Mouse (Mus musculus) cerebellum, adult 9-10 months (tissue): ENCODE measurements around the gene Dbh.

Experiments
- DNase-seq: peaks from one replicate; pipeline ENCODE4 v3.0.0; 2022

Dbh gene

DNA sequence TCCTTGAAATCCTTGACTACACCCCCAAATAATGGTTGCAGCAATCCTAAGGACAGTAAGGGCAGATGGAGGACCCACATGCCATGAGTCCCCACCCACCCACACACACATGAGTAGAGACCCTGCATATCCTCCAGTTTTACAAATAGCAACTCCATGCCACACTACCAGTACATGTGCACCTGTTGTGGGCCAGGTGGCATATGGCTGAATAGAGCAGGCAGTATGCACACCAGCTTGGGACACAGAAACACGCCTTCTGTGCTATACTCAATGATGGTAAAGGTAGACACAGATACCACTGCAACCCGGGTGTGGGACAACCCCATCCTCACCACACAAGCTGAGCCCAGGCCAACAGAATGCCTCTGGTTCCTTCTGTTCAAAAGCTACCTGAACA, 1.0 kb downstream of the Dbh start:
- no peak for DNase-seq

DNA sequence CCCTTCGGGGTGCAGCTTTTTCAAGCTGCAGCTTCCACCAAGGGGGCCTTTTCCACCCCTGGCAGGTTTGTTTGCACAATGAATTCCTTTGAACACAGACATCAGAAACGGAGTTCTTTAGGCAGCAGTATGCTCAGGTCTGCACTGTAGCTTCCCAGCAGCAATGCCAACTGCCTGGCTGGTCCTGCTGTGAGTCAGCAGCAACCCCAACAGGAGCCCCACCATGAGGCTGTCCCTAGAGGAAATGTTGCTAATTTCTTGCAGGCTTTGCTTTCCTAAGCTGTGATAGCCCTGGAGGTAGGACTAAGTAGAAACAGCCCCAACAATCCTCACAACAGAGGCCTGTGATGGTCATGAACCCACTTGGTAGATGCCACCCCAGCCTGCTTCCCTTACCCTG, 2.0 kb downstream of the Dbh start:
- DNase-seq: no peak

DNA sequence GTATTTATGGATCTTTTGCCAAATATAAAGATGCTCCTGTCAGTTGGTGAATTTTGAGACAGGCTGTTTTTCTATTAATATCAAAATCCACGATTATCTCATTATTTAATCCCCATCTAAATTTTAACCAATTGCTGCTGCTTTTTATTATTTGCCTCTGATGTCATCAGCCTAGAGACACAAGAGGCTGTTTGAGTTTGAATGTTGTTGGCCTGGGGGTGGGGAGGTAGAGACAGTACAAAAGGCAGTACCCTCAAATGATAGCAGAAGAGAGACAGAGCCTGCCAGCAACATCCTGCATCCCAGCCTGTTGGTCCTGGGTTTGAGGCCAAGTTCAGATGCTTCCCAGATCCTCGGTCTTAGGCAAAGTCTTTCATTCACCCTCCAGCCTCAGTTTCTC, 9.2 kb downstream of the Dbh start:
- DNase-seq: no peak

DNA sequence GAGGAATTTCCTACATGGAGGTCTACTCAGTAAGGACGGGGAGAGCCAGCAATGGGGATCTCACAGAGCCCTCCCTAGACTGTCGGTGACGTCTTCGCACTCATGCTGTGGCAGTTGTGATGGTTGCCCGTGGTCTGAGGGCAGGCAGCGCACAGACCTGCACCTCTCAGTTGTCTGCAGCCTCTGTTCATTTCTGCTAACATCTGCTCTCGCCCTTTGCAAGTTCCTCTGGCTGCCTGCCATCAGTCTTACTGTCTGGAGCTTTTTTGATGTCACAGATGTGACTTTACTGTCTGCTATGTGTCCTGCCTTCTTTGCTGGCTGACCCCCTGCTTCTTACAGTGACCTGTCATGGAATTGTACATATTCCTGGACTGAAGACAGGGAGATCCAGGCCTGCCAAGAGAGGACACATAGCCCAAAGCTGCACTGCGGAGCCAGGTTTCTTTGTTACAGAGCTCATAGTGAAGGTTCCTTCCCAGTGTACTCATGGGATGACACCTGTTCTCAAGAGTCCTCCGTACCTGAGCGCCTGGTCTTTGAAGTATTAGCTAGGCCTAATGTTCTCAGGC, 10.7 kb downstream of the Dbh start:
- no peak for DNase-seq

DNA sequence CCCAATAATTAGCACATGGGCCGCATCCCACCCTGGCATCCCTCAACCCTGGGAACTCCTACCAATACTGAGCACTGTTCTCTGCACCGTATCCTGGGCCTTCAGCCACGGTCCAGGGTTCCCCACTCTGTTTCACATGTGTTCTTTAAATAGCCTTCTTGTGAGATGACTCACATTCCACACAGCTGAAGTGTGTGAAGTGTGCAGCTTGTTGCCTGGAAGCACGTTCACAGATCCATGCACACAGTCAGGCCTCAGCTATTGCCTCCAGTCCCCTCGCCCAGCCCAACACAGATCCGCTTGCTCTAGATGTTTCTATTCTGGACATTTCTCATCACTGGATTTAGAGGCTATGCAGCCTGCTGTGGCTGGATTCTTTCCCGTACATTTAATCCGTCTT, 14.1 kb downstream of the Dbh start:
- no peak for DNase-seq

DNA sequence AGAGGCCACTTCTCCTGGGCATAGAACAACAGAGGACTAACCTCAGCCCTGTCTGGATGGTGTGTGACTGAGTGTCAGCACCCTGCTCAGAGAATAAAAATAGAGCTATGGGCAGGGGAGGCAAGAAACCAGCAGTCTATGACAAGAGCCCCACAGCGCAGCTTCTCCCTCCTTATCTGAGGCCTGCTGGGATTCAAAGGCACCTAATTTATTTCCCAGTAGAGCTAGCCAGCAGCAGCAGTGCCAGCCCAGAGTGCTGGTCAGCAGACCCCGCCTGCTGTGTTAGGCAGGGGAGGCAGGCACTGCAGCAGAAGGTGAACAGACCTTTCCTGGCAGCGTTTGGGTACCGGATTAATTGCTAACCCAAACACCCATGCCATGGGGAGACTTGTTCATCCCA, 16.9 kb downstream of the Dbh start:
- DNase-seq: peak; percentile 46

DNA sequence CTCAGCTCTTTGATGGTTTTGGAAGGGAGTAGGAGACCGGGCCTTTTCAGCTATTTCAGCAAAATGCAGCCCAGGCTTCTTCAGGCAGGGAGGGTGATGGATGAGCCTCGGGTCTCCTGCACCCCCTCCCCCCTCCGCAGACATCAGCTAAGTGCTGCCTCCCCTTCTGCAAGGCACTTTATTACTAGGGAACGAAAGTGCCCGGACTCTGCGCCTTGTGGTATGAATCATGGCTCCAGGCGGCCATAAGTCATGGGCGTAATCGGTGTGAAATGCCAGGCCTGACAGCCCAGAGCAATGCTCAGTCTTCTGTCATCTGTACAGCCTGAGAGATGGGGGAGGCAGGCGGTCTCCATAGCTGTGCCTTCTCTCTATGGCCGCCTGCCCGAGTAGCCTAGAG, 18.7 kb downstream of the Dbh start:
- DNase-seq: no peak

DNA sequence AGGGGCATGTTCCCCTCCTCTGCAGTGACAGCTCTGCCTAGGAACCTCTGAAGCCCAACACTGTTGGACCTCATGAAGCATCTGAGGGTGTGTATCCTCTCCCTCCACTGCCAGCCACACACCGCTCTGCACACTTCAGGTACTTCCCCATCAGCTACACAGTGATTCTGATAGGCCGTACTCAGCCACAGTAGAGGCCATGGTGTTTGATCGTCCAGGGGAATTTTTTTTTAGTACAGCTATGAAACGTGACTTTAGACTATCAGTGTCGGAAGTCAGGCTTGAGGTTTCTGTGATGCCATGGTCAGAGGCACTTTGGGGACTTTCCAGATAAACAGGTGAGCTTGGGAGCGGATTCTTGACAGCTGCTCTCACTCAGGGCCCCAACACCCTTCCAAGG, 22.5 kb downstream of the Dbh start:
- no peak for DNase-seq

DNA sequence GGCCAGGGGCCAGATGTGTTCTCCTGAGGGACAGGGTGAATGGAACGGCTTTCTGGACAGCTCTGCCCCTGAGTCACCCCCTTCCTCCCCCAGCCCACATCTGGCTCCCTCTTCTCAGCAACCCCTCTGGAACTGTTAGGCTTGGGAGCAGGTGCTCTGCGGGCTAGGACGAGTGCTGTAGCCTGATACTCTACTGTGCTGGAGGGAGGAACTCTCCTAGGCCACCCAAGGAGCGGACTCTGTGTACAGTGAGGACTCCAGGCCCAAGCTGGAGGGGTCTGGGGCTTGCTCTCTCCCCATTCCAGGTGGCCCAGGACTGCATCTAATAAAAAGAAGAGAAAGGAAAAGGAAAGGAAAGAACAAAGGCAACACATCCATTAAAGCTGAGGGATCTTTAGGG, 25.0 kb downstream of the Dbh start:
- DNase-seq: no peak

DNA sequence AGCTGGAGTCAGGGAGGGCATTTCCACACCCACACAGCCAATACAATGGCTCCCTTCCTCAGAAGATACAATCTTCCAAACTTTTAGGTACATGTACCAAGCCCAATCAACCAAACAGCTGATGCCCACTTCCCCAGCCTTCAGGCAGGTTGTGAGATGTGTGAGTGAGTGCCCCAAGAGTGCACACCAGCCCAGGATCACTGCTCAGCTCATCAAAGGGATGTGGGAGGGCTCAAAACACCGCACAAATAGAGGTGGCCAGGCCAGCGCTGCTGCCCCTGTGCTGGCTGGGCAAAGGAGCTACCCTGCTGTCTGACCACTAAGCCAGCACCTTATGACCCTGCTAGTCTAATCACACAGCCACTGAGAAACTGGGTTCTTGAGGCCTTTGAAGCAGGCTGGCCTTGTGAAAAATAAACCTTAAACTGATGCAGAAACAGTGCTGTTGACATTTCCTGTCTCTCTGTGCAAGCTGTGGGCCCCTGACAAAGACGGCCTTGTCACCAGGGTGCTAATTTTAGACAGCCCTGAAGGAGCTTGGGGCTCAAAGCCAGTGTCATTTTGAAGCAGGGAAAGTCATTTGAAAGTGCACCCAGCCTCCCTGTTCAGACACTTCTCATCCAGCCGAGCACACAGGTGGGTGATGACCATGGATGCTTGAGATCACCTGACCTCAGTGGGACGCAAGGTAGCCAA, 33.7 kb downstream of the Dbh start:
- DNase-seq: no peak

DNA sequence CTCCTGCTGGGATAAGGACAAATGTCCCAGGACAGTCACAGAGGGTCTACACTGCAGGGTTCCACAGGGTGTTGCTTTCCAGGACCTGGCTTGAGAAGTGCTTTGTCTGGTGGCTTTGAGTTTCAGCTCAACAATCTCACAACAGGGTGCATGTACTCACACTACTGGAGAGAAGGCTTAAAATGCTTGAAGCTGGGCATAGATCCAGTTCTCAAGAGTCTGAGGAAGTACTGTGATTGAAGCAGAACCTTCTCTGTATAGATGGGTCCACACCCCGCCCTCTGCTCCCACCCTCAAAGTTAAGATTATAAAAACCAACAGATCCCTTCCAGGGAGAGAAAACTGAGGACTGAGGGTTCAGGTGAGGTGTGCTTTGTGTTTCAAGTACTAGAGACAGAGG, 35.6 kb downstream of the Dbh start:
- no peak for DNase-seq

DNA sequence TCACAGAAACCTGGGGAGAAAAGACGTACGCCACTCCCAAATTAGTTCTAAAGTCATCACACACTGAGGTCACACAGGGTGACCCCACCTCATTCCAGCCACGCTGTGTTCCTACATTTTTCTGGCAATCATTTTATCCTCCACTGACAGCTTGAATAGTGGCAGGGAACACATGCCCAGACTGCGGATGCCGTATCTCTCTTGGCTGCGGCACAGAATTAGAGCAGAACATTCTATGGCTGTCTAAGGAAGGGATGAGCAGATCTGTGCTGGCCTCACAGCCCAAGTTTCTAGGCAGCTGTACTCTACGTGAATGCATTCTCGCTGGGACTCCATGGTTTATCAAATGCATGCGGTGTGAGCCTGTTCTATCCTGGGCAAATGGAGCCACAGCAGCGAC, 40.6 kb downstream of the Dbh start:
- peak; percentile 64 for DNase-seq

DNA sequence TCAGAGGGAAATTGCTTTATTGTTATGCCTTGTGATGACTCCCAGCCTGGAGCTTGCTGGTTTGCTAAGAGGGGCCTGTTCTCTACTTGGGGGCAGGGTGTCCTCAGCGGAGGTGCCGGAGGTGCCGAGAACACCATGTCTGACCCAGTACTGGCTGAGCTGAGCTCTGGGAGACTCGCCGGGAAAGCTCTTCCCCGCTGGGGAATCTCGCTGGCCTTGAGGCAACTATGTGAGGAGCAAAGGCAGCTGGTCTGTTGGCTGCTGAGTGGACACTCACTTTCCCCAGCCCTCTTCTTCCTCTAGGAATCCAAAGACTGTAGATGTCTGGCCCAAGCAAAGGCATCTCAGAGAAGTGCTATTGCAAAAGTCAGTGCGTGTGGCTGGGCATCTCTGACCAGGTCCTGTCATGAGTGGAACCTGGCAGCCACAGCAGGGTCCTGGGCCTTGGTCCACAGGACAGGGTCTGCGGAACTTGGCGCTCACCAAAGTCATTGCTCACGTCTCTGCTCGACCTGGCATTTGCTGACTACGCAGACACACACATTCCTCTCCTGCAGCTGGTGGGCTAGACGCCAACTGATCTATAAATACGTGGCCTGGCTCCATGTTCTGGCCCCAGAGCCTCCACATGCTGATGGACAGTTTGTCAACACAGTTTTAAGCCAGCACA, 41.2 kb downstream of the Dbh start:
- no peak for DNase-seq

DNA sequence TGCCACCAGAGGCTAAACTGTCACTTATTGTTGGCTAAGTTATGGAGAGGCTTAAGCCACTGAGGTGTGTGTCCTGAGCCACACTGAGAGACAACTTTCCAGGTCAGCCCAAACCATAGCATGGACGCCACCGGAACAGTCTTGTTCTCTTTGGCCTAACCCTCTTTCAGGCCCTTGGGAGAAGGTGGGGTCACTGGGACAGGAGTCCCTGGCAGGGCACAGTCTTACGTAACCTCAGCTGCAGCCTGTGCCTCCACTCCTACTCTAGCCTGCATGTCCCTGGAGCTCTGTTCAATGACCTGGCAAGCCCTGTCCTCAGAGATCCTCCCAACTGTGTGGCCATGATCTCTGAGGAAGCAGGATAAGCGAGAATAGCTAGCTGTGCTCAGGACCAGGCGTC, 42.1 kb downstream of the Dbh start:
- DNase-seq: no peak

DNA sequence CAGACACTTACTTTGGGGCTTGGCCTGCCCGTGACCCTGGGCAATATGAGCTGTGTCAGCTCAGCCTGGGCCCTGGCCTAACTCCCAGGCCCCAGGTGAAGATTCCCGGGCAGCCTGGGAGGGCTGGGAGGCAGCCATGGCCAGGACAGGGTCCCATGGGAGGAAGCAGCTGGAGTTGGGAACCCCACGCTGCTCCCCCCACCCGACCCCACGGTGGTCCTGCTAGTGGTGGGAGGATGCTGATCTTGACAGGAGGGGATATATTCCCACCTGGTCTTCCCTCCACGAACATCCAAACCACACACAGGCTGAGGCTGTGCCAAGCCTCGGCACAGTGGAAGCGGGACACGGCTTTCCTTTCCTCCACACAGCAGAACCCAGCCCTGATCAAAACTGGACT, 44.3 kb downstream of the Dbh start:
- no peak for DNase-seq

DNA sequence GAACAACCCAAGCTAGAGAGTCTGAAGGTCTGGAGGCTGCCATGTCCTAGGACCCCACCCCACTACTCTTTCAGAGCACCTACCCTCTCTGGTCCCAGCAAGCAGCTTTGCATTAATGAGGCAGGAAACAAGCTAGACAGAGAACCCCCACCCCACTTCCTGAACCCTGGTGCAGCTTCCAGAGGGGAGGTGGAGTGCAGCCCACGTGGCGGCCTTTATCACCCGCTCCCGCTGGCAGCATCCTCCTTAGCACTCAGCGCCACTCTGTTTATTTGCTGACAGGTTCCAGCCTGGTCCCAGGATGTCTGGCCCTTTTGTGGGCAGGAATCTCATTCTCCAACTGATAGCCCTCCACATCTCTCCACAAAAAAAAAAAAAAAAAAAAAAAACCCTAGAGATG, 44.8 kb downstream of the Dbh start:
- no peak for DNase-seq

DNA sequence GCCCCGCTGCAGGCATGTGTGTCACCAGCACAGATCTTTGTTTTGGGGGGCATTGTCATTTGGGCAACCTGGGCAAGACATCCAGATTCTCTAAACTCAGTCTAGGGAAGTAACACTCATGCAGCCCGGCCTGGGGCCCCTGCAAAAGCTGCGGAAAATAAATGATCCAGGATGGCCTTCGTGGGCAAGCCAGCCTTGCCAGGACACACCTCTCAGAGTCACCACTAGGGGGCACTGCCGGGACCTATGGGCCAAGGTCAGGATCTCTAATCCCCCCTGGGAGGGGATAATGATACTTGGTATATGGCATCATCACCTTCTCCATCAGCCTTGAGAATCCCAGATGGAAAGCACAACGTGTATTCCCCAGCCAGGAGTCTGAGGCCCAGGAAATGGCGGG, 45.2 kb downstream of the Dbh start:
- DNase-seq: peak; percentile 65

DNA sequence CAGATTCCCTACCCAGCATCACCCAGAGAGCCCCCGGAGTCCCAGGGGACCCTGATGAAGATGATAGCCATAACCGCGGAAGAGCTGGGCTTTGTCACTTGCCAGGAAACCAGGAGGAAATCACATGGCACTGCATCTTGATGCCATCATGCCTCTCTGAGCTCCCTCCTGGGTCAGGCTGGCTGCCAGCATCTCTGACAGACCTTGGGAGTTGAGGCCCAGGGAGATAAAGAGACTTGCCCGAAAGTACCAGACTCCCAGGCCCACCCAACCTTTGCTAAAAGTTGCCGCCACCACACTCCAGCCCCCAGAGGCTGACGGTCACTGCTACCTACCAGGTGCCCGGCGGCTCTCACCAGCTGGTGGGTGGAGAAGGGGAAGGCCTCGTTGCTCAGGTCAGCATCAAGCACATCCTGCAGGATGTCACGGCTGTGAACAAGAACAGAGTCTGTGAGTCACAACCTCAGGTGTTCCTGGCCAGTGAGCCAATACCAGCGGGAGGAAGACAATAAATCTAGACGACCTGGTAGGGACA, 45.7 kb downstream of the Dbh start:
- peak; percentile 76 for DNase-seq

DNA sequence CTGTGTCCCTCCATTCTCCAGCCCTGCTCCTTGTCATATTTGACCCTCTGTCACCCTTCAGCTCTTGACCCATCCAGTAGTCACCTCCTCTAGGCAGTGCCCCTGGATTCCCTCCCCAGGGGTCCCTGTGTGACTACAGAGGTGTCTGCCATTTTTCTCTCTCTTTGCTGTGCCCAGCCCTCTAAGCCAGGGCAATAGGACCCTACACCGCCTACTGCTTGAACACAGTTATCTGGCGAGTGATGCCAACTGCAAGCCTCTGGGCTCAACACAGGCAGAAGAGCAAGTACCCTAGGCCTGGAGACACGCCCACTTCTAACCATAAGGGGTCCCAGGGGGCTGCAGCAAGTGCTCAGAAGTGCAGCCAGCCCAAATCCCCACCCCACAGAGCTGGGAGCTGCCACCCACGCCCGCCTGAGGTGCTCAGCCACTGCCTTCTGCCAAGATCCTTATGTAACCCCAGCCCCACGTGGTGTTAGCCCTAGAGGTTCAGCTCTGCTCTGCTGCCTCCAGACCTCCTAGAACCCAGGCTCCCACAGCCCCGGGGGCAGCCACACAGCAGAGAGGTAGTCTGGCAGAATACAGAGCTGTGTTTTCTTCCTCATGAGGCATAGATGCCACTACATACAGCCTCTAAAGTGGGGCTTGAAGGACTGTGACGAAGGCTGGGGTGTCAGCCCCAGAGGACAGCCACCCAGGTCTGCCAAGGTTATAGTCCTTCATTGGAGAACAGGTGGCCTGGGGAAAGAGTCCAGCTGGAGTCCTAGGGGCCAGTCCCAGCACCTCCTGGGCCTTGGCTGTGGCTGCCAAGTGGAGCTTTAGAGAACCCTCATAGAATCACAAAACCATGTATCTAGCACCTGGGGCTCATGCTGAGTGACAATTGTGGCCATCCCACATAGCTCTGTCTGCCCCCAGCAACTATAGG, 47.2 kb downstream of the Dbh start:
- peak; percentile 87 for DNase-seq

DNA sequence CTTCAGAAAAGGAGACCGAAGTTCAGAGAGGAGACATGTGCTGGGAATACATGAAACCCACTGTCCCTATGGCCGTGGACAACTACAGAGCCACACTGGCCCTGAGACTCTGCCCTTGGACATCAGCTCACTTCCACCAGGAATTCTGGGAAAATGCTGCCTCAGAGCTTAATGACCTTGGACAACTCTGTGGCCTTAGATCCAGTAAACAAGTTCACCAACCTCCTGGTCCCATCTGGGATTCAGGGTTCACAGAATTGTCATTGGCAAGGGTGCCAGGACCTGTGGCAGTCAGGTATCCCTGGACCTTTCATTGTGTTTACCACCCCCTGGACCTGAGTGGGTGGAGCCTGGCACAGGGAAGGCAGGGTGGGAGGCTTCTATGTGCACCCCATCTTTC, 50.5 kb downstream of the Dbh start:
- DNase-seq: no peak

DNA sequence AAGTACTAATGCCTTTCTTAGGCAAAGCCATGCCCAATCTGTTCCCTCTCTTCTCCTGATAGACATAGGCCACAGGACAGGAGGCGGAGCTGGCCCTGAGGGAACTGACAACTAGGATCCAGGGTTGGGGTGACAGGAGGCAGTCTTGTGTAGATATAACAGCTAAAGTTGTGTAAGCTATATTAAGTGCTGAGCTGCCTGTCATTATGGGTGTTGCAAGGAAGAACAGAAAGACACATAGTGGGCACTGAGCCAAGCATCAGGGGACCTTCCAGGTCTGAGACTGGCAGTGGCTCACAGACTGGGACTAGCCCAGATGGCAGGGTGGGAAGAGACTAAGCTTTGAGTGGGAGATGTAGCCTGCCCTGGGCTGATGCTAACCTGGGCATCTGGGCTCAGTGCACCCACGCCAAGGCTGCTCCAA, 53.1 kb downstream of the Dbh start:
- no peak for DNase-seq

DNA sequence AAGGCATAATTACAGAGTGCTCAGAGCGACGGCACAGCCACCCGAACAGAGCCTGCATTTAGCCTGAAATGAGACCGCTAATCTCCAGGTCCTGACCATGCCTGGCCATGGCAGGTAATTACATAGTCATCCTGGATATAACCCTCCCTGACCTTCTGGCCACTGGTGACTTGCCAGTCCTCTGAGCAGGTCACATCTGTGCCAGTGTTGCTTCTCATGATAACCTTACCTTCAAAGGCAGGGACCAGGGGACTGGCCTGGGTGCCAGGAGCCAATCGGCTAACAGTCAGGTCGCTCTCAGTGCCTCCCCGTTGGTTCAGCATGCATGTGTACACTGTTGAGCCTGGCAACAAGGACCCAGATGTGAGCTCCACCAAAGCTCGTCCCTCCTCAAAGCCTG, 53.5 kb downstream of the Dbh start:
- peak; percentile 4 for DNase-seq

DNA sequence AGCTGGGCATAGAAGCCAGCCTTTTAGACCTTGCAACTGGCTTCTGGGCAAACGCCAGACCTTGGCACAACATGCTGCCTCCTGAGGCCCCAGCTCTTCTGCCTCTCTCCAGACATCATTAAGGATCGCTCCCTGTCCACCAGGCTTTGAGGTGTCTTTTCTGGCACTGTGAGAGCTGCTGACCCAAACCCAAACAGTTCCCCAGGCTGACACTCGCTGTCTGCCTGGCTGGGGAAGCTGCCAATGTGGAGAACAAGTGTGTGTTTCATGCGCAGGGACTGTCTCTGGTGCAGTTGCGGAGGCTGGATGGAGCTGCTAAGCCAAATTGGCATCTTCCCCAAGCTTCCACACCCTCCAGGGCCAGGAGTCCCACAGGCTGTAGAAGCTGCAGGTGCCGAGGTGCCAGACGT, 58.0 kb downstream of the Dbh start:
- DNase-seq: peak; percentile 60
